Mouse (Mus musculus) liver, embryonic 13.5 days (tissue): ENCODE results near the gene Gm29609. TPM values are rescaled to one million over a fixed set of nuclear protein-coding genes. Genes with fewer than 3 reads are reported as not detected.

Experiments used
- ATAC-seq: fragments of 200-750 bp; cut with Nextera tagmentation; 2 replicates; pipeline ENCODE4 v1.8.0; 2017; ENCODE audit warnings: low read depth, mild to moderate bottlenecking, moderate number of reproducible peaks, moderate library complexity
- DNase-seq: peaks from one replicate; pipeline ENCODE4 v3.0.0; 2022
- H3K27ac ChIP-seq: fragments of 300-500 bp; sonication (generic); 2 replicates; pipeline ENCODE4 v1.5.1; 2015; ENCODE audit warnings: moderate library complexity, mild to moderate bottlenecking, inconsistent platforms
- H3K27me3 ChIP-seq: fragments of 300-500 bp; sonication (generic); 2 replicates; pipeline ENCODE4 v1.6.1; 2015; ENCODE audit warnings: mild to moderate bottlenecking, inconsistent platforms
- H3K36me3 ChIP-seq: fragments of 300-500 bp; sonication (generic); 2 replicates; pipeline ENCODE4 v1.6.1; 2015; ENCODE audit warnings: mild to moderate bottlenecking, inconsistent platforms
- H3K4me1 ChIP-seq: fragments of 300-500 bp; sonication (generic); replicated peaks from 2 replicates; pipeline ENCODE4 v1.6.1; 2015; ENCODE audit warnings: inconsistent platforms
- H3K4me2 ChIP-seq: fragments of 300-500 bp; sonication (generic); 2 replicates; pipeline ENCODE4 v1.6.1; 2015; ENCODE audit warnings: inconsistent platforms, mild to moderate bottlenecking, moderate library complexity
- H3K4me3 ChIP-seq: fragments of 300-500 bp; sonication (generic); replicated peaks from 2 replicates; pipeline ENCODE4 v1.5.1; 2015; ENCODE audit warnings: mild to moderate bottlenecking, inconsistent platforms
- H3K9ac ChIP-seq: fragments of 300-500 bp; sonication (generic); 2 replicates; pipeline ENCODE4 v1.6.1; 2015; ENCODE audit warnings: mild to moderate bottlenecking, inconsistent platforms
- H3K9me3 ChIP-seq: fragments of 300-500 bp; sonication (generic); replicated peaks from 2 replicates; pipeline ENCODE4 v1.6.1; 2016; ENCODE audit warnings: inconsistent platforms
- WGBS: fragments of 180-500 bp; shearing (Covaris S2); methylation state at CpG from one replicate; pipeline ENCODE4 v1.1.7; 2015; ENCODE audit not compliant: insufficient replicate concordance; 5-methylcytosine and 5-hydroxymethylcytosine counted together
- polyA plus RNA-seq: library from polyadenylated mRNA; unstranded; fragments of >200 nt; fragmentation: Nextera tagmentation; extraction: Ambion mirVana; gene quantifications from 2 replicates; pipeline ENCODE4 v1.2.1, GENCODE M21; 2015

Gene Gm29609
- polyA plus RNA-seq, 1 experiment from 2014 or later = 0.36 TPM

DNA sequence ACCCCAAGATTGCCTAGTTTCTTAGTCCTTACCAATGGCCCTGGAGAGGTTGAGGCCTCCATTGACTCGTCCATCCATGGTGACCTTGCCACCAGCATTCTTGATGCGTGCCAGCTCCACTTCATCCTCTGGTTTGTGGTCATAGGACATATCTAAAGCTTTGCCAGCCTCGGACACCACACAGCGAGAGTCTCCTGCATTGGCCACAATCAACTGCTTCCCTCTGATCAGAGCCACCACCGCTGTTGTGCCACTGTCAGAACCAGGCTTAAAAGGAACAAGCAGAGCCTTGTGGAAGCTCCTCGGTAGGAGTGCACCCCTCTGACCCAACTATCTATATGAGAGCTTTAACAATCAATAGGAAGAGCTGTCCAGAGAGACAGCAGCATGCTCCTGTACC is 24.7 kb upstream of the Gm29609 start:
- DNase-seq = no peak
- Histone ChIP-seq H3K27me3 (no peaks in the 10 kb centered on the region), H3K9me3 (peaks cover 5% of the 10 kb centered on the region), H3K4me3 (no peak overlapping the region), H3K4me2 (no peak overlapping the region), H3K4me1 (peaks cover 31% of the 10 kb centered on the region), H3K9ac (no peak overlapping the region), H3K27ac (no peak overlapping the region), H3K36me3 (peaks cover 80% of the 10 kb centered on the region)
- no peak for ATAC-seq
- whole genome bisulfite sequencing = 85% methylated on average over 6 of the region's 6 CpGs

DNA sequence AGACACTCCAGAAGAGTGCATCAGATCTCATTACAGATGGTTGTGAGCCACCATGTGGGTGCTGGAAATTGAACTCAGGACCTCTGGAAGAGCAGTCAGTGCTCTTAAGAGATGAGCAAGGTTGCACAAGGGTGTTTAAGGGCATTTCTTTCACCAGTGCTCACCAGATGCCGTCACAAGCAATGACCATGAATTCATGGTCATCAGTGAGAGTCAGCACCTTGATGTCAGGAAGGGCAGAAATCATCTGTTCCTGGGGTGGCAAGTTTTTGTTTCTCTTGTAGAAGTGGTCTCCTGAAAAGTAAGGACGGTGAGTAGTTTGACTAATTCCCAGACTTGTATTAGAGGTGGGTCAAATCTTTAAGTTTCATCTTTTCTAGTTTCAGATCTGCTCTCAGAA is 24.2 kb upstream of the Gm29609 start:
- Histone ChIP-seq H3K36me3 (peaks cover 85% of the 10 kb centered on the region), H3K27me3 (no peaks in the 10 kb centered on the region), H3K4me3 (no peak overlapping the region), H3K9me3 (peaks cover 5% of the 10 kb centered on the region), H3K9ac (no peak overlapping the region), H3K4me1 (peaks cover 34% of the 10 kb centered on the region), H3K4me2 (no peak overlapping the region), H3K27ac (no peak overlapping the region)
- 88% methylated on average over 2 of the region's 2 CpGs for WGBS
- DNase-seq (no peak), ATAC-seq (no peak)

DNA sequence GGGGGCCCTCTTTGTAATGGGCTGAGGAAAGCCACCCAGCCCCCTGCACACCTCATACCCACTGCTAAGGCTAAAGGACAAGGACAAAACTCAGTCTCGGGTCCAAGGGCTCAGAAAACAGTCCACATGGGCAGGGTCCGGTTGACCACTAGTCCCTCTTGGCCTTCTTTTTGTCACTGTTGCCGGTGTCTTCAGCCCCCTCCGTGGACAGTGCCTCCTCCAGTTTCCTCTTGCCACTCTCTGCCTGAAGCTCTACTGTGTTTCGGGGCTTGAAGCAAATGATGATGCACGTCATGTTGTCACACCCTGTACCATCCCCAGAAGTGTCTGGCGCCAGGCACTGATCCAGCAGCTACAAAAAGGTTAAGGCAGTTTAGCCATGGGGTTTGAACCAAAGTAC is 23.2 kb upstream of the Gm29609 start:
- ATAC-seq = no peak
- Histone ChIP-seq H3K36me3 (peaks cover 85% of the 10 kb centered on the region), H3K27ac (peak overlapping the region; percentile 82), H3K4me3 (peak overlapping the region; percentile 82), H3K9me3 (peaks cover 5% of the 10 kb centered on the region), H3K9ac (peak overlapping the region; percentile 69), H3K4me2 (peak overlapping the region; percentile 79), H3K27me3 (no peaks in the 10 kb centered on the region), H3K4me1 (peaks cover 34% of the 10 kb centered on the region)
- 77% methylated on average over 7 of the region's 7 CpGs for WGBS
- DNase-seq = no peak

GRCm38 (mm10) chr5:31201742-31202590 is 22.3 kb upstream of the Gm29609 start, which contains the start of gene Zfp513:
Gene Zfp513, minus strand, starts transcription at chr5:31202303.
- Histone ChIP-seq H3K27me3 (no peaks in the 10 kb centered on the region), H3K36me3 (peaks cover 85% of the 10 kb centered on the region)
- peak; percentile 96 for ATAC-seq

DNA sequence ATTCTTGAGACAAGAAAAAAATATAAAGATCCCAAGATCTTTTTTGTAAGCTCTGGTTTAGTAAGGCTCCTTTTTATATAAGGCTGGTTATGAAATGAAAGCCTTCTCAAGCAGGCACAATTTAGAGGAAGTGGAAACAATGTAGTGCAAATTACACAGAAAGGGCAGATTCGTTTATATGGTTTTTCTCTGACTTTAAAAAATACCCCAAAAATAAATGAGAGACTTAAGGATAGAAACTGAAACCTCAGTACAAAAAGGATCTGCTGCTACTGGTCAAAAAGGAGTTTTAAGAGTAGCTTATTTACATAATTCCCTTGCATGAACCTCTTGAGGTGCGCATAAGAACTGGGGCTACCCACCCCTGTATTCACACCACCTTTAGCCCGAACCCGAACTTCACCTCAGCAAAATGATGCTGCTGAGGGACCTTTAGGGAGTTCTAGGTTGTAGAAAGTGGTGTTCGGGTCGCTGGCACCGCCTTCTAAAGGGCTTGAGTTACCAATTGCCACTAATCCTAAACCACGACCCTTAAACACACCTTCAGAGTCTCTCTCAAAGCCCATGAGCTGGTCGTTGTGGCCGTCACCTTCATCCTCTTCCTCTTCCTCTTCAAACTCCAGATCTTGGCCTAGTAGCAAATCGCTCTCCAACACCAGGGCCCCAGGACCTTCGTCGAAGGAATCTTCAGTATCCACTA is 21.5 kb upstream of the Gm29609 start:
- H3K9ac ChIP-seq = peak overlapping the region; percentile 85

More at GRCm38 (mm10) chr5:31201742-31202590, 22.3 kb upstream of the Gm29609 start, which contains the start of gene Zfp513:
- Histone ChIP-seq H3K4me3 (peak within 1 kb of the TSS; percentile 82), H3K4me2 (peak within 1 kb of the TSS; percentile 91), H3K27ac (peak within 1 kb of the TSS; percentile 82), H3K4me1 (peaks cover 38% of the 10 kb centered on the region), H3K9me3 (peaks cover 5% of the 10 kb centered on the region), H3K9ac (peak within 1 kb of the TSS; percentile 85)
- DNase-seq = peak; percentile 95
- WGBS = 2% methylated on average over 53 of the region's 53 CpGs

GRCm38 (mm10) chr5:31200327-31200768 is 20.6 kb upstream of the Gm29609 start:
- DNase-seq (no peak), ATAC-seq (no peak)
- Histone ChIP-seq H3K9ac (peak overlapping the region; percentile 34), H3K27ac (no peak overlapping the region), H3K27me3 (no peaks in the 10 kb centered on the region), H3K9me3 (peaks cover 5% of the 10 kb centered on the region), H3K4me3 (no peak overlapping the region), H3K4me2 (peak overlapping the region; percentile 18), H3K36me3 (peaks cover 85% of the 10 kb centered on the region), H3K4me1 (peaks cover 42% of the 10 kb centered on the region)
- WGBS = 88% methylated on average over 27 of the region's 27 CpGs

More for the DNA sequence above, 21.5 kb upstream of the Gm29609 start:
- peak overlapping the region; percentile 81 for H3K27ac ChIP-seq
- H3K4me1 ChIP-seq = peaks cover 38% of the 10 kb centered on the region
- H3K36me3 ChIP-seq = peaks cover 85% of the 10 kb centered on the region
- H3K9me3 ChIP-seq = peaks cover 5% of the 10 kb centered on the region
- no peak for DNase-seq
- WGBS = 18% methylated on average over 13 of the region's 13 CpGs
- ATAC-seq = no peak
- H3K4me2 ChIP-seq = peak overlapping the region; percentile 91
- H3K27me3 ChIP-seq = no peaks in the 10 kb centered on the region
- peak overlapping the region; percentile 82 for H3K4me3 ChIP-seq

DNA sequence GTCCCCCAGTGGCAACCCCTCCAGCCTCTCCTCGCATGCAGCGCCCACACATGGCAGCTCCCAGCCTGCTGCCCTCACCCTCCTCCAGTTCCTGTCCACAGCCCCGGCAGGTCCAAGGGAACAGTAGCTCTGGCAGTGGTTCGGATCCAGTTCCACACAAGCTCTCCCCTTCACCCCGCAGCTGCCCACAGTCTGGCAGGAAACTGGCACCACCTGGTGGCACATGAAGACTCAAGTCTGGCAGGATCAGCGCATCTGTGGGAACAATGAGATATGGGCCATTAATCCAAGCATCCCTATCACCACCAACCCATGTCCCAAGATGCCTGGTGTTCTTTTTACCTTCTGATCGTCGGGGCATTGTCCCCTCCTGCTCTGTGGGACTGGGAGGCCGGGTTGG is 20.2 kb upstream of the Gm29609 start:
- 79% methylated on average over 9 of the region's 9 CpGs for WGBS
- H3K9ac ChIP-seq = no peak overlapping the region
- ATAC-seq (no peak), DNase-seq (no peak)
- H3K4me2 ChIP-seq = no peak overlapping the region
- H3K36me3 ChIP-seq = peaks cover 85% of the 10 kb centered on the region
- H3K27me3 ChIP-seq = no peaks in the 10 kb centered on the region
- no peak overlapping the region for H3K4me3 ChIP-seq
- H3K4me1 ChIP-seq = peaks cover 46% of the 10 kb centered on the region
- peaks cover 5% of the 10 kb centered on the region for H3K9me3 ChIP-seq
- no peak overlapping the region for H3K27ac ChIP-seq

- WGBS = 90% methylated on average over 19 of the region's 19 CpGs
- H3K9me3 ChIP-seq = peaks cover 5% of the 10 kb centered on the region
- no peak overlapping the region for H3K4me3 ChIP-seq
- ATAC-seq = no peak
- H3K4me1 ChIP-seq = peaks cover 51% of the 10 kb centered on the region
- no peaks in the 10 kb centered on the region for H3K27me3 ChIP-seq
- DNase-seq = no peak
- no peak overlapping the region for H3K9ac ChIP-seq
- no peak overlapping the region for H3K27ac ChIP-seq
- no peak overlapping the region for H3K4me2 ChIP-seq
- H3K36me3 ChIP-seq = peaks cover 85% of the 10 kb centered on the region
Measured at GRCm38 (mm10) chr5:31199321-31199892, 19.7 kb upstream of the Gm29609 start.

GRCm38 (mm10) chr5:31198616-31199320 is 19.1 kb upstream of the Gm29609 start:
- Histone ChIP-seq H3K9ac (no peak overlapping the region), H3K4me2 (no peak overlapping the region), H3K4me1 (peaks cover 57% of the 10 kb centered on the region), H3K4me3 (no peak overlapping the region), H3K27me3 (no peaks in the 10 kb centered on the region), H3K36me3 (peaks cover 80% of the 10 kb centered on the region), H3K27ac (no peak overlapping the region), H3K9me3 (peaks cover 5% of the 10 kb centered on the region)
- DNase-seq (no peak), ATAC-seq (no peak)
- WGBS = 80% methylated on average over 5 of the region's 5 CpGs

DNA sequence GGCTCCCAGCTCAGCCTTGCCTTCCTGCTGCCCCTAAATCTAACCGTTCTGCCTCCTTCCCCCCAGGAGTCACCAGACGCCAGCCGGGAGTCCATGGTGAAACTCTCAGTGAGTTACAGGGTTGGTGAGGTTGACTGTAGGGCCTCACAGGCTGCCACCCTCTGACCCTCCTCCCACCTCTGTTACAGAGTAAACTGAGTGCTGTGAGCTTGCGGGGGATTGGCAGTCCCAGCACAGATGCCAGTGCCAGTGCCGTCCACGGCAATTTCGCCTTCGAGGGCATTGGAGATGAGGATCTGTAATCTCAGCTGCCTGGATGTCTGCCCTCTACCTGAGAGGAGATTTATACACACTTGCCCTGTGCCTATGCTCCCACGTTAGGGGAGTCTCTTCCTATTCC is 18.5 kb upstream of the Gm29609 start:
- WGBS = 82% methylated on average over 9 of the region's 9 CpGs
- Histone ChIP-seq H3K4me2 (no peak overlapping the region), H3K27me3 (no peaks in the 10 kb centered on the region), H3K4me3 (no peak overlapping the region), H3K9me3 (peaks cover 5% of the 10 kb centered on the region), H3K4me1 (peaks cover 56% of the 10 kb centered on the region), H3K27ac (no peak overlapping the region), H3K36me3 (peaks cover 74% of the 10 kb centered on the region), H3K9ac (no peak overlapping the region)
- ATAC-seq = no peak
- no peak for DNase-seq

DNA sequence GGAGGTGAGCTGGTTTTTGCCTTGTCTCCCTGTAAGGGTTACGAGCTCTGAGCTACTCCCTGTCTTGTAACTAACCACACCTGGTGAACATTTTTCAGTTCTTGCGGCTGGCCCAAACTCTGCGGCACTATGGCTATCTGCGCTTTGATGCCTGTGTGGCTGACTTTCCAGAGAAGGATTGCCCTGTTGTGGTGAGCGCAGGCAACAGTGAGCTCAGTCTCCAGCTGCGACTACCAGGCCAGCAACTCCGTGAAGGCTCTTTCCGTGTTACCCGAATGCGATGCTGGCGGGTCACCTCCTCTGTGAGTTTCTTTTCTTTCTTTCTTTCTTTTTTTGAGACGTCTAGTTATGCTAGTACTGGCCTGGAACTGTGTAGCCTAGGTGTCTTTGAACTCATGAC is 17.4 kb upstream of the Gm29609 start:
- Histone ChIP-seq H3K4me1 (peaks cover 51% of the 10 kb centered on the region), H3K9ac (no peak overlapping the region), H3K9me3 (peaks cover 5% of the 10 kb centered on the region), H3K4me3 (no peak overlapping the region), H3K27ac (no peak overlapping the region), H3K36me3 (peaks cover 65% of the 10 kb centered on the region), H3K4me2 (no peak overlapping the region), H3K27me3 (no peaks in the 10 kb centered on the region)
- WGBS = 91% methylated on average over 12 of the region's 12 CpGs
- no peak for ATAC-seq
- no peak for DNase-seq
